Mouse (Mus musculus): ENCODE results near the gene Mfsd4b2.

The Mfsd4b2 gene

GRCm38 (mm10) chr10:39888621-39889020 lies 38.1 kb downstream of the Mfsd4b2 start:
- no peak for DNase-seq
